Mouse (Mus musculus) G1E-ER4 (cell line): ENCODE results near the gene Gm960. TPM values are rescaled to one million over a fixed set of nuclear protein-coding genes. Genes with fewer than 3 reads are reported as not detected.

ENCODE experiments used
- GATA1 ChIP-seq: IDR thresholded peaks from one replicate; pipeline ENCODE4 v1.8.0; 2012; ENCODE audit warnings: low read length, inconsistent platforms
- polyA plus RNA-seq: library from polyadenylated mRNA; stranded (reverse); fragments of >175 nt; gene quantifications from 2 replicates; pipeline ENCODE4 v1.2.3, GENCODE M21; 2012

Gm960 gene
- polyA plus RNA-seq, 1 experiment = 0.24 TPM

DNA sequence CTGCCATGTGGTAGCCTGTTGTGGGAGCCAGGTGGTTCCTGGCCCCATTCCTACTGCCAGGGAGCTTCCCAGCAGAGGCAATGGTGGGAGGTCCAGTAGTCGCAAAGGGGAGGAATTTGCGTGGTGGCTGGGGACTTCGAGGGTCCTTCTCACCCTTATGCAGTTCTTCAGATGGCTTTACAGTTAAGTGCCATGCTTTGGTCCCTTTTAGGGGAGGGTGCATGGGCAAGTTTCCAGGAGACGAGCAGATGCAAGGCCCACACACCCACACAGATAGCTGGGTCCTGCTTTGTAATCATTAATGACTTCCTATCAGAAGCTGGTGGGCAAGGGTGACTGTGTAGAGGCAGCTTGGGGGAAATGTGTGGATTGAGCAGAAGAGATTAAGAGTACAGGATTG lies 81.9 kb downstream of the Gm960 start:
- TF ChIP-seq GATA1 = no peak

DNA sequence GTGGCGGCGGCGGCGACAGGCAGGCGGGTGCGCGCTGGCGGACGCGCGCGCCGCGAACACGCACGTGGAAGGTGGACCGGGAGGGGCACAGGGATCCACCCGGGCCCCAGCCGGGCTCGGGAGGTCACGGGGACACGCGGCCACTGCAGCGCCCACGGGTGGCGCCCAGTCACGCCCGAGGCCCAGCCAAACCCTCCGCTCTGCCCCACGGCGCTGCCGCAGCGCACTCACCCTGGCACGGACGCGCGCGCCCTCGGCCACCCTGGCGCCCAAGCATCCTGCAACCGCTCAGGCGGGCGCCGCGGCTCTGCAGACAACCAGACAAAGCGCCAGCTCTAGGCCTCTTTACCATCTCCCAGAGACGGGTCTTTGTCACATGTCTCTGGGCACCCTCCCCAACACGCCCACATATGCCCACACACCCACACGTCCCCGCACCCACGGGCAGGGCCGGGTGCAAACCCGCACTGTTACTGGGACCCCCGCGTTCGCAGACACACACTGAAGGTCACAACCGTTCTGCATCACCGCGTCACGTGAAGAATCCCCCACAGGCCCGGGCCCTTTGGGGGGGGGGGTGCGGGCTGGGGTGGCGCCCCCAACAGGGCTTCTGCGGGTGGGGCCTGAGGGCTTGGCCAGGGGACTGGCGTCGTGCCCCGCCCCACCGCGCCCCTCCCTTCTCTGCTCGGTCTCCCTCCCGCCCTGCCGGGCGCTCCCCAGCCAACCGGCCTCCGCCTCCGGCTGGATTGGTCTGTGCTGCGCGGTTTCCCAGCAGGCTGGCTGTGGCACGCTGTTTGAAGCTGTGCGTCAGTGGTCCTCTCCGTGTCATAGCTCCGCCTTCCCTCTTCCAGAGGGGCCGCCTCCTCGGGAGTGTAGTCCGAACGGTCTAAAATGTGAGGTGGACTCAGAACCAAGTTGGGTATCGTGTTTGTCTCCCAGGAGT lies 83.0 kb downstream of the Gm960 start, which contains the start of gene Lrfn4:
Gene Lrfn4, minus strand, starts transcription at position 517 of the 943 bp plus-strand sequence.
- TF ChIP-seq GATA1 = no peak

DNA sequence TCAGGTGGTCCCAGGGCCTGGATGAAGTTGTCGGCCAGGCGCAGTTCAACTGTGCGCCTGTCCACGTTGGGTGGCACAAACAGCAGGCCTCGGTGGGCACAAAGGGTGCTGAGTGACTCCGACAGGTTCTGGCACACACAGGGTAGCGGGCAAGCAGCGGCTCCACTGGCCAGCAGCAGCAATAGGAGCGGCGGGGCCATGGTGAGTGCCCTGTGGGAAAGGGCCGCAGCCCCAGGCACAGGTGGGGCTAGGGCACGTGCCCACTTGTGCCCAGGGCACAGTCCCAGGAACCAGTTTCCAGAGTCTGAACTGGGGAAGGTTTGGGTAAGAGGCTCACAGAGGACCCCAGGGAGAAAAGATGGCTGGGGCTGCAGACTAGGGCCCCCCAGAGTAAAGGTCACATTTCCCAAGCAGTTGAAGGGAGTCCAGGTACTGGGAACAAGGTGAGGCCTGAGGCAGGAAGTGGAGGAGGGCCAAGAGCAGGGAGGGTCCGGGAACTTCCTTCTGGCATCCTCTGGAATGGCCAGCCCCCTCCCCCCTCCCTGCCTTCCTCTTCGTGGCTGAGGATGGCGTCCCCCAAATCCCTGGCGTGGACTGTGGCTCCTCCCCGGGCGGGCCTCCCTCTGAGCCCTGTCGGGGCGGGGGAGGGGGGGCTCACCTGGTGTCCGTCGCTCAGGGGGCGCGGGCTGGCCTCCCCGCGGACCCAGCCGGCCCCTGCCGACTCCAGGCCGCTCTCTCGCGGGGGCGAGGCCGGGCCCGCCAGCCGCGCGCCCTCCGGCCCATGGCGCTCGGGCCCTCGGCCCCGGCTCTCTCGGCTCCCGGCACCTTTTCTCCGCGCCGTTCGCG lies 83.9 kb downstream of the Gm960 start:
- no peak for TF ChIP-seq GATA1

DNA sequence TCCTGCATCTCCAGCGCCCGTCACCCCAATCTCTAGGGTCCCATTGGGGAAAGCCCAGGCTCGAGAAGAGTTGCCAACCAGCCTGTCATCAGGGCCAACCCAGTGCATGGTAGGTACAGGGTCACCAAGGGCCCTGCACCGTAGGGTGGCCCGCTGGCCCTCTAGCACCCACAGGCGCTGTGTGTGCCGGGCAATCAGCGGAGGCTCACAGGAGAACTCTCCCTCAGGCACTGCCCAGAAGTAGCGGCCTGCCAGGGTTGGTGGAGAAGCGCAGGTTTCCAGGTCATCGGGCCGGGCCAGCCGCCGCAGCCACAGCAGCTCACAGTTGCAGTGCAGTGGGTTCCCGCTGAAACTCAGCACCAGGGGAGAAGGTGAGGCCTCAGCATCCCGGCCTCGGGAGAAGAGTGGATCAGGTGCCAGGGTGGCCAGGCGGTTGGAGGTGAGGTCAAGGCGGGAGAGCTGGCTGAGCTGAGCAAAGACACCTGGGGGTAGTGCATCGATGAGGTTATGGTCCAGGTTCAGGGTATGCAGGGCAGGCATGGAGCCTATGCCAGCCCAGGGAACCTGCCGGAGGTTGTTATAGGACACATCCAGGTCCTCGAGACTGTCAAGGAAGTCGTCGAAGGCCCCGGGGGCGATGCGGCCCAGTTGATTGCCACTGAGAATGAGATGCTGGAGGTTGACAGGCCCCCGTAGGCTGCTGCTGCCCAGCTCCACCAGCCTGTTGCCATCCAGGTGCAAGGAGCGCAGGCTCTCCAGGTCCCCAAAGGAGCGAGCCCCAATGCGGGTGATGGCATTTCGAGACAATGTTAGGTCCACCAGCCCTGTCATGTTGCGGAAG lies 84.8 kb downstream of the Gm960 start:
- no peak for TF ChIP-seq GATA1

DNA sequence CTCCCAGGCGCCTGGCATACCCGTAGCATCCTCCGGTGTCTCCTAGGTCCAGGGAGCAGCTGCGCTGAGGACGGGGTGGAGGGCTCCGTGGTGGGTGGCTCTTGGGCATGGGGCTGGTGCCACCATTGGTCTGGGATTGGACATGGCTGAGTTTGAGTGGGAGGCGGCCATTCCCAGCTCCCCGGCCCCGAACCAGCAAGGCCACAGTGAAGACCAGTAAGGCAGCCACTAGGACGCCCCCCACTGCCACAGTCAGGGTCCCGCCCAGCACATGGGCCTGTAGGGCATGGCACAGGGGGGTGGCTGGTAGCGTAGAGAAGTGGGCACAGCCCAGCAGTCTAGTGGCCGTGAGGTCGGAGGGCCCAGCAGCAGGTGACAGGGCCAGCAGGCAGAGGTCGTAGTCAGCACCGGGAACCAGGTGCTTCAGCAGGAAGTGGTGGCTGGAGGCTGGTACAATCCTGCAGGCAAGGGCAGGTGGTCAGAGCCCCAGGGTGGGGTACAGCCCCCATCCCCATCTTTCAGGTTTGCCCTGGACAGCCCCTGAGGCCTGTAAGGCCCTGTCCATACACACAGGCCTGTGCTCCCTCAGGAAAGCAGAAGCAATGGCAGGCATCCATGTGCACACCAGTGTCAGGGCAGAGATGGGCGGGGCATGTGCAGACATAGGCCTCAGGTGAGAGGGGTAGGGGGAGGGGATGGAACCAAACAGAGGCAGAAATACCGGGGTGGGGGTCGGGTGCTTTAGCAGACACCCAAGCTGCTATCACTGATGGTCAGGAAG lies 86.1 kb downstream of the Gm960 start:
- no peak for TF ChIP-seq GATA1

DNA sequence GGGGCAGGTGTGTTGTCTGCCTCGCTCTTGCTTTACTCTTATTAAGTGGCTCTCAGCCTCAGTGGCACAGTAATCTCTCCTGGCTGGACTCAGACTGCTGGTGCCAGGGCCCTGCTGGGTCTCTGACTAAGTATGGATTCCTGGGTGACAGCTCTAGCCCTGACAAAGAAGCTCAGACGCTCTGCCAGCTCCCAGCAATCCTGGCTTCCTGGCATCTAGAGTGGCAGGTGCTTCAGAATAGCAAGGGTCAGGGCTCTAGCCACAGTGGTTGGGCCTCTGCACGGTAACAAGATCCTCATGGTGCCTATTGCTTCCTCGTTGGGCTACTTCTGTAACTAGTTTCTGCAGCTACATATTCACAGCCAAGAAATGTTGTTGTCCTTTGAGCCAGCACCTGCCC lies 88.4 kb downstream of the Gm960 start:
- TF ChIP-seq GATA1 = no peak

DNA sequence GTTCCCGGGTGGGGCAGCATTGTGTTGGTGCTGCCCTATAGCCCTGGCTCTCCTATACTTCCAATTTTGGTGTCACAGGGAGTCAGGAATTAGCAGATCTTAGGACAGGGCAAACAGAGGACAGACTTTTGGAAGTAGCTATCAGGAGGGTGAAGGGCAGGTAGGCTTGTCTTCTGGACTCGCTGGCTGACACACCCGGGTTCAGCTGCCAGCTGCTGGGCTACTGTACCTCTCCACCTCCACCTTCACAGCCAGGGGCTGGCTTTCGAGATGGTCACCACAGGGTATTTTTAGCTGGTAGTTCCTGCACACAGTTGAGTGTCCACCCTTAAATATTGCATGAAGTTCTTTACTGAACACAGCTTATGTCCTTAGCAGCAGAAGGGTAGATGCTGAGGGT lies 90.0 kb downstream of the Gm960 start:
- no peak for TF ChIP-seq GATA1

DNA sequence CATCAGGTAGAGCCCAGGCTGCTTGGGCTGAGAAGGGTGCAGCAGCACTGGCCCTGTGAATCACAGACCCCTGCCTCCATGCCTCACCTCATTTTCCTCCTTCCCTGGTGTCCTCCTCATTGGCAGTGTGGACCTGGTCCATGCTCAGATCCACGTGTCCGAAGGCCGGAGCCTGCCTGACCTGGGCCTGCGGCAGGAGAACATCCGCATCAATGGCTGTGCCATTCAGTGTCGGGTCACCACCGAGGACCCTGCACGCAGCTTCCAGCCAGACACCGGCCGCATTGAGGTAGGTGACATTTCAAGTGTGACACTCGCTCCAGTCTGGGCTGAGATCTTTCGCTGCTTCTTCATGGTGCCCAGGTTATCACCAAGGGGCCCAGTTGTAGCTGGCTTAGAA lies 91.1 kb downstream of the Gm960 start:
- TF ChIP-seq GATA1 = no peak

DNA sequence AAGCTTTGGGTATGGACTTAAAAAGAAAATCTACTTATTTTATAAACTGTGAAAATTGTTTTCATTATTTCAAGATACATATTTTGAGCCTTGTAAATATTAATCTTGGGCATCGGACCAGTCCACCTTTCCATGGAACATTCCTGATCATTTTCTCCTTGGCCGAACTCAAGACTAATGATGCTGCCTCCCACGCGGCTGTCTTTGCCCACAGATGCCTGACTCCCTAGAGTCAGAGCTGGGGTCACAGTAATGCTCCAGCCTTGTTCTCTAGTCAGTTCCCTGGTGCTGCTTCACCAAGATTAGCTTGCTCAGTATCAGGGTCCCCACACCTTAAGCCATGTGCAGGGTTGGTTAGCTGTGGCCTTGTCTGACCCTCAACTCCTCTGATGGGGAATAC lies 92.8 kb downstream of the Gm960 start:
- TF ChIP-seq GATA1 = no peak

DNA sequence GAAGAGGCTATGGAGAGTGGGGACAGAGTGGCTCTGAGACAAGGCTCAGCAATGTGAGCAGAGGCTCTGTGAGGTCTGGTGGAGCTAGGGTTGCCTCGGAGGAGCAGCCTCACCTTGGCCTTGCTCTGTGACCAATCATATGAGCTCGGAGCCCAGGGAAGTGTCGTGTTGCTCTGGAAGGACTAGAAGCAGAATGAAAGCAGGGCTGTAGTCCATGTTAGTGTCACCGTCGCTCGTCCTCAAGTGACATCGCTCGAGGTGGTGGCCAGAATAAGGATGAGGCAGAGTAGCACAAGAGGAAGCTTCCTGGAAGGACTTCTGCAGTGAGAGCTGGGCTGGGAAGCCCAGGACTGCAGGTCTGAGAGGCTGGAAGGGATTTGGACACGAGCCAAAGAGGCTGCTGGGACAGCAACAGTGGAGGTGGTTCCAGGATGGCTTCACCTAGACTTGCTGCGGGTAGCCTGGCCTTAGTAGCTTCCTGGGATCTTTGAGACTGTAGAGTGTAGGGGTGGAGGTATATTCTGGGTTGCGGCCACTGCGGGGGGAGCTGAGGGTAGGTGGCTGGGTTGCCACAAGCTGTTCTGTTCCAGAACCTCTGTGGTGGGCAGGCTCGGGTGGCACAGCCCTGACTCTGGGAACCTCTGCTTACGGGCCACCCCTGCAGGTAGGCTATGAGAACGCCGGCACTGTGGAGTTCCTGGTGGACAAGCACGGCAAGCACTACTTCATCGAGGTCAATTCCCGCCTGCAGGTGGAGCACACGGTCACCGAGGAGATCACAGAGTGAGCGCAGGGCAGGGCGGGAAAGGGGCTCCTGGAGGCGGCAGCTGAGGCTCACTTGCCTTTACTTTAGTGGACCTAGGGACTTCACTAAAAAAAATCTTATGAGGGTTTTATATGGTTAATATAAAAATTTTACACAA lies 94.4 kb downstream of the Gm960 start:
- TF ChIP-seq GATA1 = no peak

DNA sequence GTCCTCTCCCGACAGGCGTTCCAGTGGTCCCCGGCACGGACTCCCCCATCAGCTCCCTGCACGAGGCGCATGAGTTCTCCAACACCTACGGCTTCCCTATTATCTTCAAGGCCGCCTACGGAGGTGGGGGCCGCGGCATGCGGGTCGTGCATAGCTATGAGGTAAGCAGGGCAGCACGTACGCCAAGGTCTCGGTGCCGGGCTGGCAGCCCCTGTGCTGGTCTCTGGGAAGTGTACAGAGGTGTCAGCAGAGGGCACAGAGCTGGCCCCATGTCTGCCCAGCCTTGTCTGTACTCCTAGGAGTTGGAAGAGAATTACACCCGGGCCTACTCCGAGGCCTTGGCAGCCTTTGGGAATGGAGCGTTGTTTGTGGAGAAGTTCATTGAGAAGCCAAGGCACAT lies 96.0 kb downstream of the Gm960 start:
- TF ChIP-seq GATA1 = no peak

DNA sequence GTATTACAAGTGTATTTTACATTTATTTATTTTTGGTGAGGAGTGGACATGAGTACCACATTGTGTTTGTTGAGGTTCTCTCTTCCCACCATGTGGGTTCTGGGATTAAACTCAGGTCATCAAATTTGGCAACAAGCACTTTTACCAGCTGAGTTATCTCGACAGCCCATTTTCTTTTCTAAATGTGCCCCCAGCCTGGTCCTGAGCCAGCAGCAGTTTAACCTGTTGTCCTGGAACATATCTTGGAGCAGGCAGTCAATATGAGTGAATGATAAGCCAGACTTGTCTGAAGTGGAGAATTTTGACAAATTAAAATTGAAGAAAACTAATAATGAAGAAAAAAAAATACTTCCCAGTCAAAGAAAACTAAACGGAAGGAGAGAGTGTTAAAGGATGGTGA lies 102.4 kb downstream of the Gm960 start:
- TF ChIP-seq GATA1 = no peak

DNA sequence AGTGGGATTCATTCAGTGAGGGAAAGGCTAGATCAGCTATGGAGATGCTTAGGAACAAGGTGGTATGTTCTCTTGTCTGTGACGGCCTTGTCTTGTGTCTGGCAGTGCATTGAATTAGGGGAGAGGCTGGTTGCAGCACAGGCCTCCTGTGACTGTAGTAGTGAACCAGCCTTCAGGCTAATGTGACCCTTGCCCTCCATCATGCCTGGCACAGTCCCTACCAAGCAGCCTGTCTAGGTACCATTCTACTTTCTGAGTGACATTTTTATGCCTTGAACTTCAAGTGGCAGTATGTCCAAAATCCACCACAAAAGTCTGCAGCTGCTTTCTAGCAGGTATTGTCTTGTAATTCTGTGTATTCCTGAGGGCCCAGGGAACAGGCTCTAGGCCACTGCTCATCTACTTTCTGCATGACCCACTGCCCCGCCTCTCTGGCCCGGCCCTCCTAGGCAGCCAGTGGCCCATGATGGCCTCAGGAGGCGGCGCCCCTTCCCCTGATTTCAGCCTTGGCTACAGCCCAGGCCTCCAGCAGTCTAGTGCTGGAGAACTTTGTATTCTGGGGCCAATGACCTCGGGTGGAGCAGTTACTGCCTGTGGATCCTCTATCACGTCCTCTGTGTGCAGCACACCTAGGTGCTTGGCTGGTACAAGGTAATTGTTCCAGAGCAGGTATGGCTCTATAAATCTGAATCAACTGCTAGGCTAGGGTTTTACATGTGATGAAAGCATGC lies 104.5 kb downstream of the Gm960 start:
- TF ChIP-seq GATA1 = no peak

DNA sequence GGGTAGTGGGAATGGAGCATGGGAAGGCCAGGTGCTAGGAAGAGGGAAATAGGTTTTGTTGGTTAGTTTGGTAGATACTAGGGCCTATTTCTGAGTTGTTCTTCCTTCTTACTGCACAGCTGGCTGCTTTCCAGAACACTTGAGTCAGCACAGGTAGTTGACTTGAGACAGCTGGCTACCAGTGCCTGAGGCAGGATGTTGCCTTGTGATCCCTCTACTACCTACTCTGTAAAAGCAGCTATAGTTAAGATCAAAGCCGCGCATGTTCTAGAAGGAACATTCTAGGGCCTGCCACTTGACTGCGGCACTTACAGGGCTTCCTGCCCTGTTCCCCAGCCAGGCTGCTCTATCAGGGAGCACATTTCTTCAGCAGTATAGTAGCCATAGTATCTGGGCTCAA lies 108.4 kb downstream of the Gm960 start:
- TF ChIP-seq GATA1 = no peak
